Mouse (Mus musculus): ENCODE data around the gene Immp2l. TPM values are rescaled to one million over a fixed set of nuclear protein-coding genes. Genes with fewer than 3 reads are reported as not detected.
A peak's percentile ranks its signal among the peaks of the same experiment; 100 is the strongest.

The Immp2l gene
- polyA plus RNA-seq, 1 experiment from 2014 or later = 9.2 TPM

GRCm38 (mm10) chr12:41277896-41278295 is 254.0 kb downstream of the Immp2l start:
- H3K9ac ChIP-seq (ENCODE audit: low read length) = no peak overlapping the region
- H3K36me3 ChIP-seq (ENCODE audit: control insufficient read depth, insufficient read depth, low read length) = no peaks in the 10 kb centered on the region
- ATAC-seq (ENCODE audit: insufficient read depth, low FRiP score, low TSS enrichment) (no peak), DNase-seq (ENCODE audit: low spot score) (no peak)
- H3K4me2 ChIP-seq (ENCODE audit: low read depth) = no peak overlapping the region
- H3K27me3 ChIP-seq (ENCODE audit: control insufficient read depth, insufficient read depth, low read length) = no peaks in the 10 kb centered on the region
- H3K27ac ChIP-seq (ENCODE audit: low read depth, low read length) = no peak overlapping the region
- no peaks in the 10 kb centered on the region for H3K4me1 ChIP-seq (ENCODE audit: control insufficient read depth, insufficient read depth, low read length)
- H3K9me3 ChIP-seq (ENCODE audit: control insufficient read depth, low read length) = no peaks in the 10 kb centered on the region
- H3K4me3 ChIP-seq (ENCODE audit: low read depth, low read length) = no peak overlapping the region
- 98% methylated on average over 1 of the region's 1 CpGs for WGBS

DNA sequence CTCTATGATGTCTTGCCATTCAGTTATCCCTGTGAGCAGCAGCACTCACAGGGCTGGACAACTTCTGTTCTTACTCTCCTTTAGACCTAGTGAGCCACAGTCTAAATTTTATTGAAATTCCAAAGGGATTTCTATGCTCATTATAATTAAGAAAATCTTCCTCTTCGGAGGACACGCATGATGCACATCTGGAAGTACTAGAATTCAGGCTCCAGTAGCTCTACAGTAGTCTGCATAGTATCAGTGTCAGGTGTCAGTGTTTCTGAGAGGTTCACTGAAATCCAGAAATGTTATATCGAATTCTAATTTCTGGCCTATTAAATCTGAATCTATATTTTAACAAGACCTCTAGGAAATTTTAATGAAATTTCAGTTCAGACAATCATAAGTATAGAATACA is 265.2 kb downstream of the Immp2l start:
- DNase-seq (ENCODE audit: low spot score) = no peak
- no peak overlapping the region for H3K9ac ChIP-seq (ENCODE audit: low read length)
- WGBS = 79% methylated on average over 3 of the region's 3 CpGs
- ATAC-seq (ENCODE audit: insufficient read depth, low FRiP score, low TSS enrichment) = no peak
- H3K4me3 ChIP-seq (ENCODE audit: low read depth, low read length) = no peak overlapping the region
- H3K4me1 ChIP-seq (ENCODE audit: control insufficient read depth, insufficient read depth, low read length) = no peaks in the 10 kb centered on the region
- no peaks in the 10 kb centered on the region for H3K36me3 ChIP-seq (ENCODE audit: control insufficient read depth, insufficient read depth, low read length)
- no peak overlapping the region for H3K4me2 ChIP-seq (ENCODE audit: low read depth)
- no peaks in the 10 kb centered on the region for H3K27me3 ChIP-seq (ENCODE audit: control insufficient read depth, insufficient read depth, low read length)
- no peaks in the 10 kb centered on the region for H3K9me3 ChIP-seq (ENCODE audit: control insufficient read depth, low read length)
- no peak overlapping the region for H3K27ac ChIP-seq (ENCODE audit: low read depth, low read length)

GRCm38 (mm10) chr12:41307015-41307414 is 283.1 kb downstream of the Immp2l start:
- no peaks in the 10 kb centered on the region for H3K9me3 ChIP-seq (ENCODE audit: control insufficient read depth, low read length)
- no peaks in the 10 kb centered on the region for H3K36me3 ChIP-seq (ENCODE audit: control insufficient read depth, insufficient read depth, low read length)
- ATAC-seq (ENCODE audit: insufficient read depth, low FRiP score, low TSS enrichment) (no peak), DNase-seq (ENCODE audit: low spot score) (no peak)
- no peak overlapping the region for H3K9ac ChIP-seq (ENCODE audit: low read length)
- no peaks in the 10 kb centered on the region for H3K4me1 ChIP-seq (ENCODE audit: control insufficient read depth, insufficient read depth, low read length)
- H3K4me3 ChIP-seq (ENCODE audit: low read depth, low read length) = no peak overlapping the region
- no peak overlapping the region for H3K27ac ChIP-seq (ENCODE audit: low read depth, low read length)
- no peaks in the 10 kb centered on the region for H3K27me3 ChIP-seq (ENCODE audit: control insufficient read depth, insufficient read depth, low read length)
- no peak overlapping the region for H3K4me2 ChIP-seq (ENCODE audit: low read depth)
- 45% methylated on average over 3 of the region's 3 CpGs for WGBS

GRCm38 (mm10) chr12:41308726-41309680 is 285.1 kb downstream of the Immp2l start:
- Histone ChIP-seq H3K9me3 (ENCODE audit: control insufficient read depth, low read length) (no peaks in the 10 kb centered on the region), H3K9ac (ENCODE audit: low read length) (no peak overlapping the region), H3K27me3 (ENCODE audit: control insufficient read depth, insufficient read depth, low read length) (no peaks in the 10 kb centered on the region), H3K27ac (ENCODE audit: low read depth, low read length) (no peak overlapping the region), H3K36me3 (ENCODE audit: control insufficient read depth, insufficient read depth, low read length) (no peaks in the 10 kb centered on the region), H3K4me1 (ENCODE audit: control insufficient read depth, insufficient read depth, low read length) (no peaks in the 10 kb centered on the region), H3K4me2 (ENCODE audit: low read depth) (no peak overlapping the region), H3K4me3 (ENCODE audit: low read depth, low read length) (no peak overlapping the region)
- WGBS = 80% methylated on average over 6 of the region's 6 CpGs
- ATAC-seq (ENCODE audit: insufficient read depth, low FRiP score, low TSS enrichment) (no peak), DNase-seq (ENCODE audit: low spot score) (no peak)

DNA sequence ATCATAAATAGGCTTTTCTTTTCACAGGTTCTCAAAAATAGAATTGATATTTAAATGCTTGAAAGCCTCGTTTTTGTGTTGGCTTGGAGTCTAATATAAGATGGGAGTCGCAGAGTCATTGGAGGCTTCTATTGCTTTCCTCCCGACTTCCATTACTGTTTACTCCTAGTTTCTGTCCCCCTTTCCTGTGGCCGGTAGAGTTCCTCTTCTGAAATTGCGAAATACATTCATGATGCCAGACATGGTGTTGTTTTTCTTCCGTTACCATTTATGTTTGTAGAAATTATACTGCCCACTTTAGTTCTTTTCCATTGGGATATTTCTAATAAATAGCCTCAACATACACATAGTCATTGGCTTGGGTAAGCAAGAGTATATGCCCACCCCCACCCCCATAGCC is 289.5 kb downstream of the Immp2l start:
- Histone ChIP-seq H3K4me3 (ENCODE audit: low read depth, low read length) (no peak overlapping the region), H3K9me3 (ENCODE audit: control insufficient read depth, low read length) (no peaks in the 10 kb centered on the region), H3K27me3 (ENCODE audit: control insufficient read depth, insufficient read depth, low read length) (no peaks in the 10 kb centered on the region), H3K4me2 (ENCODE audit: low read depth) (no peak overlapping the region), H3K4me1 (ENCODE audit: control insufficient read depth, insufficient read depth, low read length) (no peaks in the 10 kb centered on the region), H3K9ac (ENCODE audit: low read length) (no peak overlapping the region), H3K36me3 (ENCODE audit: control insufficient read depth, insufficient read depth, low read length) (no peaks in the 10 kb centered on the region), H3K27ac (ENCODE audit: low read depth, low read length) (no peak overlapping the region)
- 93% methylated on average over 6 of the region's 6 CpGs for WGBS
- no peak for ATAC-seq (ENCODE audit: insufficient read depth, low FRiP score, low TSS enrichment)
- DNase-seq (ENCODE audit: low spot score) = no peak

GRCm38 (mm10) chr12:41314811-41315461 is 291.0 kb downstream of the Immp2l start:
- 4% methylated on average over 11 of the region's 11 CpGs for WGBS
- H3K9ac ChIP-seq (ENCODE audit: low read length) = no peak overlapping the region
- peak; percentile 56 for DNase-seq (ENCODE audit: low spot score)

GRCm38 (mm10) chr12:41315871-41316270 is 292.0 kb downstream of the Immp2l start:
- Histone ChIP-seq H3K4me2 (ENCODE audit: low read depth) (no peak overlapping the region), H3K9me3 (ENCODE audit: control insufficient read depth, low read length) (no peaks in the 10 kb centered on the region), H3K36me3 (ENCODE audit: control insufficient read depth, insufficient read depth, low read length) (no peaks in the 10 kb centered on the region), H3K4me1 (ENCODE audit: control insufficient read depth, insufficient read depth, low read length) (no peaks in the 10 kb centered on the region), H3K4me3 (ENCODE audit: low read depth, low read length) (no peak overlapping the region), H3K27ac (ENCODE audit: low read depth, low read length) (no peak overlapping the region), H3K9ac (ENCODE audit: low read length) (no peak overlapping the region), H3K27me3 (ENCODE audit: control insufficient read depth, insufficient read depth, low read length) (no peaks in the 10 kb centered on the region)
- 84% methylated on average over 4 of the region's 4 CpGs for WGBS
- DNase-seq (ENCODE audit: low spot score) (no peak), ATAC-seq (ENCODE audit: insufficient read depth, low FRiP score, low TSS enrichment) (no peak)

More at GRCm38 (mm10) chr12:41314811-41315461, 291.0 kb downstream of the Immp2l start:
- H3K4me3 ChIP-seq (ENCODE audit: low read depth, low read length) = no peak overlapping the region
- H3K36me3 ChIP-seq (ENCODE audit: control insufficient read depth, insufficient read depth, low read length) = no peaks in the 10 kb centered on the region
- H3K4me1 ChIP-seq (ENCODE audit: control insufficient read depth, insufficient read depth, low read length) = no peaks in the 10 kb centered on the region
- H3K27ac ChIP-seq (ENCODE audit: low read depth, low read length) = peak overlapping the region; percentile 62
- peak; percentile 90 for ATAC-seq (ENCODE audit: insufficient read depth, low FRiP score, low TSS enrichment)
- no peaks in the 10 kb centered on the region for H3K27me3 ChIP-seq (ENCODE audit: control insufficient read depth, insufficient read depth, low read length)
- H3K4me2 ChIP-seq (ENCODE audit: low read depth) = peak overlapping the region; percentile 24
- H3K9me3 ChIP-seq (ENCODE audit: control insufficient read depth, low read length) = no peaks in the 10 kb centered on the region

DNA sequence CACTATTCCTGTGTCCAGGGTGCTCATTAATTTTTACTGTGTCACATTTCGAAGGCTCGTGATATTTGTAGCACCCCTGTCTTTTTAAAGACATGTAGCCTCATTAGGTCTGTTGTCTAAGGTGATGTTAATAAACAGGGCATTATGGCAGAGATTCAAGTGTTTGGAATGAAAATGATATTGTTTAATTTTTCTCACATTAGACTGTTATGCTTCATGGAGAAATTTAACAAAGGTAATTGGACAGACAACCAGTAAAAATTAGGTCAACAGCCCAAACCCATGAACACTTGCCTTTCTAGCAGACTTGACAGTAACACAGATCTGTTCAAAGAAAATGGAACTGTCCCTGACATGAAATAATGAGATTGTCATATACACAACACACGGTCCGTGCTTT is 292.5 kb downstream of the Immp2l start:
- no peaks in the 10 kb centered on the region for H3K9me3 ChIP-seq (ENCODE audit: control insufficient read depth, low read length)
- no peak overlapping the region for H3K27ac ChIP-seq (ENCODE audit: low read depth, low read length)
- no peaks in the 10 kb centered on the region for H3K4me1 ChIP-seq (ENCODE audit: control insufficient read depth, insufficient read depth, low read length)
- no peaks in the 10 kb centered on the region for H3K27me3 ChIP-seq (ENCODE audit: control insufficient read depth, insufficient read depth, low read length)
- no peak overlapping the region for H3K9ac ChIP-seq (ENCODE audit: low read length)
- no peak overlapping the region for H3K4me3 ChIP-seq (ENCODE audit: low read depth, low read length)
- H3K4me2 ChIP-seq (ENCODE audit: low read depth) = no peak overlapping the region
- WGBS = 81% methylated on average over 4 of the region's 4 CpGs
- H3K36me3 ChIP-seq (ENCODE audit: control insufficient read depth, insufficient read depth, low read length) = no peaks in the 10 kb centered on the region
- ATAC-seq (ENCODE audit: insufficient read depth, low FRiP score, low TSS enrichment) (no peak), DNase-seq (ENCODE audit: low spot score) (no peak)
